Mouse (Mus musculus) splenic B cell, adult 2 months (primary cell): ENCODE results near the gene Fam234a.

Source experiments
- DNase-seq: peaks from one replicate; pipeline ENCODE4 v3.0.0-alpha.2; 2011; ENCODE audit warnings: low read depth, low spot score
- H3K27me3 ChIP-seq: 2 replicates; pipeline ENCODE4 v1.6.1; 2012; ENCODE audit warnings: mild to moderate bottlenecking, low read length, moderate library complexity, mixed read lengths; ENCODE audit not compliant: control insufficient read depth, poor library complexity, insufficient read depth, severe bottlenecking
- H3K36me3 ChIP-seq: 2 replicates; pipeline ENCODE4 v1.6.1; 2012; ENCODE audit warnings: mild to moderate bottlenecking, low read length, moderate library complexity, mixed read lengths; ENCODE audit not compliant: control insufficient read depth, poor library complexity, insufficient read depth, severe bottlenecking

Fam234a gene

DNA sequence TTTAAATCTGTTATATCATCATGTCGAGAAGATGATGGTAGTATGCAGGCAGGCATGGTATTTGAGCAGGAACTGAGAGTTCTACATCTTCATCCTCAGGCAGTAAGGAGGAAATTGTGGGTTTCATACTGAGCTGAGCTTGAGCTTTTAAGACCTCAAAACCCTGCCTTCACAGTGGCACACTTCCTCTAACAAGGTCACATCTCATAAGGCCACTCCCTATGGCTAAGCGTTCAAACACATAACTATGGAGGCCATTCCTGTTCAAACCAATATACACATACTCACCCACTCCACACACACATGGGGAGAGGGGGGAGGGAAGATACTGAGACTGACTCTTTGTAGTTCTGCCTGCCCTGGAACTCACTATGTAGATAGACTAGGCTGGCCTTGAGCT is 76.0 kb downstream of the Fam234a start:
- H3K27me3 ChIP-seq: no peaks in the 10 kb centered on the region
- peak; percentile 88 for DNase-seq
- H3K36me3 ChIP-seq: no peaks in the 10 kb centered on the region

- Histone ChIP-seq H3K36me3 (no peaks in the 10 kb centered on the region), H3K27me3 (no peaks in the 10 kb centered on the region)
- DNase-seq: no peak
Observed at GRCm38 (mm10) chr17:26162736-26163135, 81.3 kb downstream of the Fam234a start.
